Mouse (Mus musculus) olfactory bulb, adult 2 months (tissue): ENCODE measurements around the gene Tubgcp2. TPM values are rescaled to one million over a fixed set of nuclear protein-coding genes. Genes with fewer than 3 reads are reported as not detected.

ENCODE experiments used
- H3K27ac ChIP-seq: fragments of 200-500 bp; 2 replicates; pipeline ENCODE4 v1.5.1; 2012; ENCODE audit warnings: low read depth, low read length; ENCODE audit not compliant: insufficient read depth
- H3K4me1 ChIP-seq: fragments of 200-500 bp; 2 replicates; pipeline ENCODE4 v1.6.1; 2012; ENCODE audit warnings: low read length; ENCODE audit not compliant: control insufficient read depth, insufficient read depth
- H3K4me3 ChIP-seq: fragments of 200-500 bp; 2 replicates; pipeline ENCODE4 v1.5.1; 2012; ENCODE audit warnings: mild to moderate bottlenecking, low read depth, low read length, moderate library complexity; ENCODE audit not compliant: insufficient read depth
- CTCF ChIP-seq: fragments of 200-500 bp; IDR thresholded peaks from 2 replicates; pipeline ENCODE4 v1.5.1; 2012; ENCODE audit warnings: low read depth, mild to moderate bottlenecking, low read length, moderate library complexity; ENCODE audit not compliant: insufficient read depth
- POLR2A ChIP-seq: fragments of 200-500 bp; IDR thresholded peaks from 2 replicates; pipeline ENCODE4 v1.6.1; 2012; ENCODE audit warnings: mild to moderate bottlenecking, low read depth, low read length, moderate library complexity; ENCODE audit not compliant: insufficient read depth
- WGBS: fragments of 180-500 bp; shearing (Covaris S2); methylation state at CpG from one replicate; pipeline ENCODE4 v1.1.7; 2018; 5-methylcytosine and 5-hydroxymethylcytosine counted together
- polyA plus RNA-seq: library from polyadenylated mRNA; stranded (reverse); fragments of >200 nt; gene quantifications from 2 replicates; pipeline ENCODE4 v1.2.4, GENCODE M21; 2012; ENCODE audit warnings: low replicate concordance; ENCODE audit not compliant: missing spikeins, insufficient read depth, insufficient read length

The Tubgcp2 gene
- polyA plus RNA-seq, 1 experiment: not detected

DNA sequence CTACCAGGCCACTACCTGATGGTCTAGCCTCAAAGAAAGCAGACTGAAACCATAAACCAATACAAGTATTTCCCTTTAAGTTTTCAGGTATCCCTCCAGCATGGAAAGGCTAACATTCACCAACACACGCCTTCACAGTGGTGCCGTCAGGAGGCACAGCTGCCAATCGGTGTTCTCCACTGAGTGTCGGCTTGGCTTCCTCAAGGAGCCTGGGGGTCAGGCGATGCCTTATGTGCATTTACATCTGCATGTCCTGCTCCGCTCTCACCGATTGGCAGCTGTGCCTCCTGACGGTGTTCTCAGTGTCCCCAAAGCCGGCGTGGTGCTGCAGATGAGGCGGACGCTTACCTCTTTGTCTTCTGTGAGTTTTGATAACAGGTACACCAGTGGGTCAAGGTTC lies 4.7 kb downstream of the Tubgcp2 start:
- no peak for TF ChIP-seq CTCF
- no peak for TF ChIP-seq POLR2A
- WGBS: 95% methylated on average over 12 of the region's 12 CpGs

DNA sequence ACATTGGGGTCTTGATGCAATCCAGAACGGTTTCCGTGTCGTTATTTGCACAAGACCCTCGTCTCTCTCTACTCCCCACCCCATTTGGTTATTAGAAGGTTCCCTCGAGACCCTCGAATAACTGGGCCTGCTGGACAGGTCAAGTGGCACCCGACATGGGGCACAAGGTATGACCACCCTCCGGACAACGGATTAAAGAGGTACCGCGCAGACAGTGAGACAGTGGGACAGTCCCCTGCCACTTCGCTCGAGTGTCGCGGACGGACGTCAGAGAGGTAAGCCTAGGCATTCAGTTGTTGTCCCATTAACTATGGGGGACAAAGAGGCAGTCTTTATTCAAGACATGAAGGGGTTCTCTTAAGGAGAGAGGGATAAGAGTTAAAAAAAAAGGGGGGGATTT lies 25.1 kb downstream of the Tubgcp2 start:
- WGBS: 96% methylated on average over 17 of the region's 17 CpGs
- H3K4me3 ChIP-seq: no peak overlapping the region
- no peaks in the 10 kb centered on the region for H3K4me1 ChIP-seq
- H3K27ac ChIP-seq: no peak overlapping the region
- TF ChIP-seq CTCF (no peak), POLR2A (no peak)

More for the DNA sequence above, 4.7 kb downstream of the Tubgcp2 start:
- Histone ChIP-seq H3K27ac (no peak overlapping the region), H3K4me1 (peaks cover 3% of the 10 kb centered on the region; the same call in 1 of the 2 replicates), H3K4me3 (no peak overlapping the region)

DNA sequence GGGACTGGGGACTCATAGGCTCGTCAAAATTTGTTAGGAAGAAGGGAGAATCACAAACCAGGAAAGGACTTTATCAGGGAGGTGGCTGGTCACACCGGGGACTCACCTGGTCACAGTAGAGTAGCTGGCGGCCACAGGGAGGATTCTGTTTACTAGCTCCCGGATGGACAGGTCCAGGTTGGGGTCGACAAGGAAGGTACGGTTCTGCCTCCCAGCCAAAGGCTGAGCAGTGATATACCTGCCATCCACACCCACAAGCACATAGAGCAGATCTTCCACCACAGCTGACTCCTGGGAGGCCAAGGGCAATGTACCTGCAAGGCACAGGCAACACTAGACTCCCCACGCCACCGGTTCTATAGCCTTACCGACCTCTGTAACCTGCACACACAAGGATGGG lies 28.7 kb downstream of the Tubgcp2 start:
- WGBS: 97% methylated on average over 9 of the region's 9 CpGs

DNA sequence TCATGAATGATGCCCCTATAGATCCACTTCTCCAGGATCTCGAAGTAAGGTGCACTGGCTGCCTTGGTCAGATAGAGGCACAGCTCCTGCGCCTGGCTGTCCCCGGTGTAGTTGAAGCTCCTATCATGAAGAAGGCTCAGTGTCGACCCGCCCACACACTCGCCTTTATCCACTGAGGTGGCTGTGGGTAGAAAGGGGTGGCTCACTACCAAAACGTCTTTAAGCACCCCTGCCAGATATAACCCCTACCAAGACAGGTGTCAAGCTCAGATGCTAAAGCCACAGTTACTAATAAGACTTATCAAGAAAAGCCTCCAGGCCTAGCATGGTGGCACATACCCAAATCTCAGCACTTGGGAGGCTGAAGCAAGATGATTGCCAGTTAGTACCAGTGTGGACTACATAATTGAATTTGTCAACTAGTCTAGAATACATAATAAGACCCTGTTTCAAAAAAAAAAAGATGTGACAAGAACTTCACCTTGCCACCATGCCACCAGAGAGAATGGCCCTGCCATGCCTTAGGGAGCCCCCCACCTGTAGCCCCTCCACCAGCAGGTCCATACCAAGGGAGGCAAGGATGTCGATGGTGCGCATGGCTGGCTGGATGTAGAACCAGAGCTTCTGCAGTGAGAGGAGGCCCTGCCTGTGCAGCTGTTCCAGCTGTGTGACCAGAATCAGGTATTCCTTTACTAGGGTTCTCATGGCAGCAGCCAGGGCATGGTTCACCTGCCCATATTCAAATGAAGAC lies 29.4 kb downstream of the Tubgcp2 start:
- TF ChIP-seq POLR2A (no peak), CTCF (no peak)
- WGBS: 92% methylated on average over 9 of the region's 9 CpGs
- H3K27ac ChIP-seq: no peak overlapping the region
- H3K4me3 ChIP-seq: no peak overlapping the region
- H3K4me1 ChIP-seq: no peaks in the 10 kb centered on the region

More for the DNA sequence above, 28.7 kb downstream of the Tubgcp2 start:
- TF ChIP-seq CTCF (no peak), POLR2A (no peak)
- no peak overlapping the region for H3K4me3 ChIP-seq
- no peak overlapping the region for H3K27ac ChIP-seq
- H3K4me1 ChIP-seq: no peaks in the 10 kb centered on the region

DNA sequence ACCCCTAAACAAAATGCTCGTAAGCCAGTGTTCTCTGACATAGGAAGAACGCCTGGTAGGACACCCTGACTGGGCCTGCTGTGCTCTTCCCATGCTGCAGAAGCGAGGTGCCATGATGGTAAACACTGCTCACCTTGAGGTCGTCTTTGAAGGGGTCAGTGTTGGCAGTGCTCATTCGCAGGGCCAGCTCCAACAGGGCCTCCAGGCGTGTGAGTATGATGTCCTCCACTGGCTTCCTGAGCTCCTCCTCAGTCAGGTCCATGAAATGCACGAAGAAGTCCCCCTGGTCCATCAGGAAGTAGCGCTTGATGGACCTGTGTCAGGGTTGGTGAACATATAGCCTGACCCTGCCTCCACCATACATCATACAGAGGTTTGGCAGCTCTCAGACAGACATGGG lies 31.8 kb downstream of the Tubgcp2 start:
- WGBS: 94% methylated on average over 8 of the region's 8 CpGs
- Histone ChIP-seq H3K27ac (no peak overlapping the region), H3K4me3 (no peak overlapping the region), H3K4me1 (no peaks in the 10 kb centered on the region)
- TF ChIP-seq CTCF (no peak), POLR2A (no peak)

DNA sequence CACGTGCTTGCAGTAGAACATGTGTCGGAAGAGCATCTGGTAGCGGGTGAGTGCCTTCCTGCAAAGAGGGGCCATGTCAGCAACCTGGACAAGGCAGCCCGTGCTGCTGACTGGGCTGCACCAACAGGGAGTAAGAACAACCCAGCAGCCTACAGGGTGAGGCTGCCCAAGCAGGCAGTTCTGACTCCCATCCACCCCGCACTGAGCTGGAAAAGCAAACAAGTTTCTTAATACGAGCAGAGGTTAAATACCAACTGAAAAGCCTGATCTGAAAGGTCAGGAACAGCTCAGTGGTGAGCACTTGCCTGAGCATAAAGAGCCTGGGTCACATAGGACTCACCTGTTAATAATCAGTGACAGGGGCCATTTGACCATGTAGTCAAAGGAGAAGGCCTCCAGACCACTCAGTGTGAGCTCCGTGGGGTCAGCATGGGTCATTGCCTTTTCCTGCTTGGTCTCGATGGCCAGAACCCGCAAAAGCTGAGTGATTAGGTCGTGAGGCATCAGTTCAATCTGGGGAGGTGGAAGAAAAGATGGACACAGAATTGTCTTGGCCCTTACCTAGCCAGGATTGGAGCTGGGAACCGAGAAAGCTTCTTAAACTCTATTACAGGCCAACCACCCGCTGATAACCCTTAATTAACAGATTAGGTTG lies 35.3 kb downstream of the Tubgcp2 start:
- Histone ChIP-seq H3K4me3 (no peak overlapping the region), H3K27ac (no peak overlapping the region), H3K4me1 (no peaks in the 10 kb centered on the region)
- WGBS: 64% methylated on average over 12 of the region's 12 CpGs
- TF ChIP-seq CTCF (no peak), POLR2A (no peak)

DNA sequence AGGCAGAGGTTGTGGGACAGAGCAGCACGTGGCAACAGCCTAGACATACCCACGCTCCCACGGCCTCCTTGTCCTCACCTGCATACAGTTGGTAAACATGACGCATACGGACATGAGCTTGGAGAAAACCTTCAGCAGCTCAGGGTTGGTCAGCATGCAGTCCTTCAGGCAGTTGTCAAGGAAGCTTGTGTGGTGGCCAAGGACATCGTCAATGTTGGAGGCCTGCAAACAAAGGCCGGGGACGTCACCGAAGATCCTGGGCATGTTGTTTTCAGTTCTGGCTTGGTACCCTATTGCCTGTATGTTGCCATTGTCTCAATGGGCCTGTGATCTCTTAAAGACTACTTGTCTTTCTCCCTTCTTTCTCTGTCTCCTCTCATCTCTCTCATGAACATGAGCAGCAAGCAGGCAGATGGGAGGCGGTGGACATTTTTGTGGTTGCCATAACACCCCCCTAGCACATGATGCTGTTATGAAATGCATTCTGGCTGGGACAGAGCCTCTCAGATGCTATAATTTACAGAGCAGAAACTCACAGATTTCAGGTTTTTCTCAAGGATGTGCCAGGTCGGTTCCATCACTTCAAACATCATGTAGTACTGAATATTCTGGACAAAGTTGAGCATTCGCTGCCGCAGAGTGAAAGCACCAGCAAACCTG lies 37.6 kb downstream of the Tubgcp2 start:
- WGBS: 92% methylated on average over 13 of the region's 13 CpGs
- H3K27ac ChIP-seq: no peak overlapping the region
- no peaks in the 10 kb centered on the region for H3K4me1 ChIP-seq
- no peak for TF ChIP-seq POLR2A
- TF ChIP-seq CTCF: no peak
- no peak overlapping the region for H3K4me3 ChIP-seq

DNA sequence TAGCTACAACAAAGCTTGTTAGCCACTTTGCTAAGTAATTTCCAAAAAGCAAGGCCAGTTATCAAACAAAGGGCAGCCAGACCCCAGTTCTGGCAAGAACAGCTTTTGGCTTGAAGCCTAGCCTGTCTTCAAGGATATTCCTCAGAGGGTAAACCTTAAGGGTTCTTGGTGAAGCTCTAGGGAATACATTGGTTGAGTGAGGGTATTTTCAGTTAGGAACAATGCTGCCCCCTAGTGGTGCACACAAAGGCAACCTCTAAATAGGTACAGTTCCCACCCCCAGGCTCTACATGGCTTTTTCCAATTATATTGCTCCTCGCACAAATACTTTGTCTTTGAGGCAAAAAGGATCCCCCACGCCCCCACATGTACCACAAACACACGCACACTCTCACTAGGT lies 41.8 kb downstream of the Tubgcp2 start:
- no peak for TF ChIP-seq CTCF
- TF ChIP-seq POLR2A: no peak
- H3K4me3 ChIP-seq: no peak overlapping the region
- no peak overlapping the region for H3K27ac ChIP-seq
- no peaks in the 10 kb centered on the region for H3K4me1 ChIP-seq
- WGBS: 17% methylated on average over 3 of the region's 3 CpGs

DNA sequence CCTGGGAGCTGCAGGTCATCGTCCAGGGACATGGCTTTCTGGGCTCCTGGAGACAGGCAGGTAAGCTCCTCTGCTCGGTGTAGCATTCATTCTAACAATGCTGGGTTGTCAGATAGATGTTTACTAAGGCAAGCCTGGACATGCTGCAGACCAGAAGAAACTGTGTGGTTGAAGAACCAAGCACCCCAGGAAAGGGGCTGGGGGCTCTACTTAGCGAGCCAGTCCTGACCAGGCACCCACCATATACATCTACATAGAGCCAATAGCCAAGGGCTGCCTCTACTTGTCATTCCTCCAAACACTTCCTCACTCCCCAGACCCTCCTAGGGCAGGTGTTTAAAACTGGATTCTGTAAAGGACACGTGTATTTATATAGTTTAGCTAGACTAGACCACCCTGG lies 42.3 kb downstream of the Tubgcp2 start:
- TF ChIP-seq CTCF (no peak), POLR2A (no peak)
- Histone ChIP-seq H3K4me1 (no peaks in the 10 kb centered on the region), H3K27ac (no peak overlapping the region), H3K4me3 (no peak overlapping the region)
- 81% methylated on average over 4 of the region's 4 CpGs for WGBS
